Mouse (Mus musculus) G1E (cell line): Measurements from ENCODE around the gene Spi1.

ENCODE experiments used
- CTCF ChIP-seq: IDR thresholded peaks from 2 replicates; pipeline ENCODE4 v1.5.1; 2012; ENCODE audit warnings: low read depth, low read length, inconsistent platforms, mixed read lengths
- GATA1 ChIP-seq: IDR thresholded peaks from 2 replicates; pipeline ENCODE4 v1.6.1; 2012; ENCODE audit warnings: borderline replicate concordance, low read length, inconsistent platforms, mixed read lengths

DNA sequence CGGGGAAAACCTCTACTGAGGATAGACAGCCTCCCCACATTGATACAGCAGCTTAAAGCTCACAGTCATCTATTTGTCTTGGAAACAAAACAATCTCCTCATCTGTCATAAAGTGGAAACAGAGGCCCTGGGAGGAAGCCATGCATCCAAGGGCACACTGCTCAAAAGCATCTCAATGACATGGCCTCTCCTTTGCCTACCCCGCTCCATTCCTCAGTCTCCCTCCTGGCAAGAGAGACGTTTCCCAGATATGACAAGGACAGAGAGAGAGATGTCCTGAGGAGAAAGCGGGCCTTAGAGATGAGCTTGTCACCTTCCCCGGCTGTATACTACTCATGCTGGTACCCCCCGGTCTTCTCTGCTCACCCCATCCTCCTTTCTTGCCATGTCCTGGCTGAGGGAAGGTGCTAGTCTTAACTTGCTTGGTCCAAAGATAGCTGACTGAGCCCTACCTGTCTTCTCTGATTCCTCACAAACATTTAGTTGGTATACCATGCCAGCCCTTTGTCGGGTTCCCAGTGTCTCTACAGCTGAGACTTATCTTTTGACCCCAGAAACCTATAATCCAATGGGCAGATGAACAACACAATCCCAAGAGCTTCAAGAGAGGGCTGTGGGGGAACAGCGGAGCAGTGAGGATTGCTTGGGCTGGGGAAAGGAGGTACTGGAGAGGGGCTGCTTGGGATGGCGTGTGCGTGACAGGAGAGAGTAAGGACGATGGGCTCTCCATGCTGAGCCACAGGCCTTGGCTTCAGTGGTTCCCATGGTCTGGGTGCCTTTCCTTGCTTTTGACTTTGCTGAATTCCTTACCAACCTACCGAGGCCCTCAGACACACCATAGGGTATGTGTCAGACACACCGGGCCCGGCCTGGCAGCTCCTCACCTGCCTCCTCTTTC lies 3.6 kb downstream of the Spi1 start:
- no peak for TF ChIP-seq CTCF
- no peak for TF ChIP-seq GATA1
